Mouse (Mus musculus) forebrain, embryonic 12.5 days (tissue): ENCODE measurements around the gene Stard9. TPM values are rescaled to one million over a fixed set of nuclear protein-coding genes. Genes with fewer than 3 reads are reported as not detected.
A peak's percentile ranks its signal among the peaks of the same experiment; 100 is the strongest.

Experiments
- ATAC-seq: fragments of 200-750 bp; cut with Nextera tagmentation; 2 replicates; pipeline ENCODE4 v1.8.0; 2017; ENCODE audit warnings: moderate TSS enrichment; ENCODE audit not compliant: low FRiP score
- H3K27ac ChIP-seq: fragments of 300-500 bp; sonication (generic); 2 replicates; pipeline ENCODE4 v1.5.1; 2016; ENCODE audit warnings: mild to moderate bottlenecking
- H3K27me3 ChIP-seq: fragments of 300-500 bp; sonication (generic); 2 replicates; pipeline ENCODE4 v1.6.1; 2016; ENCODE audit warnings: mild to moderate bottlenecking
- H3K36me3 ChIP-seq: fragments of 300-500 bp; sonication (generic); replicated peaks from 2 replicates; pipeline ENCODE4 v1.6.1; 2016; ENCODE audit warnings: mild to moderate bottlenecking
- H3K4me1 ChIP-seq: fragments of 300-500 bp; sonication (generic); 2 replicates; pipeline ENCODE4 v1.6.1; 2016
- H3K4me2 ChIP-seq: fragments of 300-500 bp; sonication (generic); 2 replicates; pipeline ENCODE4 v1.6.1; 2016; ENCODE audit warnings: mild to moderate bottlenecking, moderate library complexity
- H3K4me3 ChIP-seq: fragments of 300-500 bp; sonication (generic); replicated peaks from 2 replicates; pipeline ENCODE4 v1.5.1; 2016; ENCODE audit warnings: mild to moderate bottlenecking
- H3K9ac ChIP-seq: fragments of 300-500 bp; sonication (generic); 2 replicates; pipeline ENCODE4 v1.6.1; 2016; ENCODE audit warnings: mild to moderate bottlenecking
- H3K9me3 ChIP-seq: fragments of 300-500 bp; sonication (generic); 2 replicates; pipeline ENCODE4 v1.6.1; 2016
- WGBS: fragments of 180-500 bp; shearing (Covaris S2); methylation state at CpG from one replicate; pipeline ENCODE4 v1.1.7; 2016; 5-methylcytosine and 5-hydroxymethylcytosine counted together
- polyA plus RNA-seq: library from polyadenylated mRNA; unstranded; fragments of >200 nt; fragmentation: Nextera tagmentation; extraction: Ambion mirVana; gene quantifications from 2 replicates; pipeline ENCODE4 v1.2.1, GENCODE M21; 2016

Gene Stard9
- polyA plus RNA-seq, 1 experiment from 2014 or later: 4.7 TPM

DNA sequence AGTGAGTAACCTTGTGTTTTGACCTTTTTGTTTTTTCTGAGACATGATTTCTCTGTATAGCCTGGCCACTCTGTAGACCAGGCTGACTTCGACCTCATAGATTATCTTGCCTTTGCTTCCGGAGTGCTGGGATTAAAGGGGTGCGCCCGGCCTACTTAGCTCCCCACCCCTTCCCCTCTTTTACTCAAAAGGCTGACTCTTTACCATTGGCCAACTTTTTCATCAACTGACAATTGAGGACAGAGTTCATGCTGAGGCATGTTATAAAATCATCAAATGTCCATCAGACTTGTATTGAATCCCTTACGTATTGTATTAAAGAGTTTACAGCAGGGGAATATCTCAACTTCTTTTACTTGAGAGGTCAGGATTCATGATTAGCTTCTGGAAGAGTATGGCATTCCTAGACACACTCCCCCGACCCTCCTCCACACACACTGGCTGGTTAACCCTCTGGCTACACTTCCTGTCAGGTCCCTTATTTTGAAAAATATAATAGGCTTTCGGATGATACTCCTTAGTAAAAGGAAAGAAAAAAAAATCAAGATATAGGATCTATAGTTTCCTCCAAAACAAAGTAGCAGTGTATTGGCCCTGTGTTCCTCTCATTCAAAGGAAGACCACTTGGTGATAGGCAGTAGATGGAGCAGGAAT is 103.1 kb downstream of the Stard9 start:
- 31% methylated on average over 7 of the region's 7 CpGs for WGBS
- peak overlapping the region; percentile 93 for H3K4me2 ChIP-seq
- ATAC-seq: no peak
- H3K9ac ChIP-seq: peak overlapping the region; percentile 95
- H3K9me3 ChIP-seq: no peaks in the 10 kb centered on the region
- H3K4me3 ChIP-seq: peak overlapping the region; percentile 96
- peaks cover 33% of the 10 kb centered on the region for H3K4me1 ChIP-seq
- H3K27me3 ChIP-seq: no peaks in the 10 kb centered on the region
- H3K27ac ChIP-seq: peak overlapping the region; percentile 95
- peaks cover 19% of the 10 kb centered on the region for H3K36me3 ChIP-seq

- Histone ChIP-seq H3K4me1 (no peaks in the 10 kb centered on the region), H3K27me3 (no peaks in the 10 kb centered on the region), H3K4me3 (no peak overlapping the region), H3K27ac (no peak overlapping the region), H3K4me2 (no peak overlapping the region), H3K9me3 (no peaks in the 10 kb centered on the region), H3K36me3 (peaks cover 49% of the 10 kb centered on the region), H3K9ac (no peak overlapping the region)
- no peak for ATAC-seq
- WGBS: 96% methylated on average over 1 of the region's 1 CpGs
Measured at GRCm38 (mm10) chr2:120745496-120745895, 116.6 kb downstream of the Stard9 start.

DNA sequence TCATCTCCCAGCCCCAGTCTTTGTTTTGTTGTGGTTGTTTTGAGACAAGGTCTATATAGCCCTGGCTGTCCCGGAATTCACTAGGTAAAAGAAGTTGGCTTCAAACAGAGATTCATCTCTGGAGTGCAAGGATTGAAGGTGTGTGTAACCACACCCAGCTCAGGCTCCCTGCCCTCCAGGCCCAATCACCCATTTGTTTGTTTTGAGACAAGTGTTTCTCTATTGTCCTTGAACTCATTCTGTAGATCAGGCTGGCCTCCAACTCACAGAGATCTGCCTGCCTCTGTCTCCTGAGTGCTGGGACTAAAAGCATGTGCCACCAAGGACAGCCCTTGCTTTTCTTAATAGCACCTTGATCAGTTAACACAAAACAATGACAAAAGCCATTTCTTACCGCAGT is 119.1 kb downstream of the Stard9 start:
- Histone ChIP-seq H3K27me3 (no peaks in the 10 kb centered on the region), H3K4me1 (no peaks in the 10 kb centered on the region), H3K27ac (no peak overlapping the region), H3K36me3 (peaks cover 48% of the 10 kb centered on the region), H3K9me3 (no peaks in the 10 kb centered on the region), H3K4me3 (no peak overlapping the region), H3K4me2 (no peak overlapping the region), H3K9ac (no peak overlapping the region)
- WGBS: 100% methylated on average over 2 of the region's 2 CpGs
- no peak for ATAC-seq

DNA sequence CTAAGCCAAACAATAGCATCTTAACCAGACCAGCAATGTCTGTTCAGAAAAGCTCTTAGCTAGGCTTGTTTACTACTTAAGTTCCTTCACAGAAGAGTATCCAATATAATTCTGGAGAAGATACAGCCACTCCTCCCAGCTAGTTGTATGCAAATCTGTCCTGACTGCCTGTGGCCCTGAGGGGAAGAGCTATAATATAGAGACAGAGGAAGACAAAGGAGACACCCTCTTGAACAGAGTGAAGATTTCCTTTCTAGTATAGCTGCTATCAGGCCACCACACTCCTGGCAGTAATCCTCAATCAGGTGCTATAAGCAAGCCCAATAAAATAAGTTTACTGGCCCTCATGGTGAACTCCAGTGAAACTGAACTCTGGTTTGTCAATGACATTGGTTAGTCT is 133.0 kb downstream of the Stard9 start:
- Histone ChIP-seq H3K4me1 (no peaks in the 10 kb centered on the region), H3K9me3 (no peaks in the 10 kb centered on the region), H3K36me3 (peaks cover 18% of the 10 kb centered on the region), H3K27me3 (no peaks in the 10 kb centered on the region), H3K9ac (no peak overlapping the region), H3K27ac (no peak overlapping the region), H3K4me3 (no peak overlapping the region), H3K4me2 (no peak overlapping the region)
- ATAC-seq: no peak

GRCm38 (mm10) chr2:120770265-120770935 is 141.5 kb downstream of the Stard9 start:
- Histone ChIP-seq H3K9me3 (no peaks in the 10 kb centered on the region), H3K4me3 (no peak overlapping the region), H3K27me3 (no peaks in the 10 kb centered on the region), H3K4me1 (no peaks in the 10 kb centered on the region), H3K36me3 (peaks cover 20% of the 10 kb centered on the region), H3K27ac (no peak overlapping the region), H3K4me2 (no peak overlapping the region), H3K9ac (no peak overlapping the region)
- WGBS: 97% methylated on average over 2 of the region's 2 CpGs
- ATAC-seq: no peak

Other genes starting within 250 kb of the Stard9 start
- 8.6 and 10.5 TPM in 2 replicates for gene Ganc, start 225.2 kb upstream of the Stard9 start, polyA plus RNA-seq
- gene Tmem87a, start 225.0 kb upstream of the Stard9 start, polyA plus RNA-seq: 6.4 and 10.2 TPM in 2 replicates
- 1.6 and 1.9 TPM in 2 replicates for gene Capn3, start 173.1 kb upstream of the Stard9 start, polyA plus RNA-seq
- gene Zfp106, start 65.3 kb upstream of the Stard9 start, polyA plus RNA-seq: 68.2 and 68.3 TPM in 2 replicates
- gene Snap23, start 61.5 kb upstream of the Stard9 start, polyA plus RNA-seq: 32.2 and 35.8 TPM in 2 replicates
- gene Haus2, start 19.7 kb upstream of the Stard9 start, polyA plus RNA-seq: 36.6 and 36.7 TPM in 2 replicates
- gene Lrrc57, start 19.6 kb upstream of the Stard9 start, polyA plus RNA-seq: 30.8 and 32.7 TPM in 2 replicates
- gene Cdan1, start 221.0 kb downstream of the Stard9 start, polyA plus RNA-seq: 9.9 and 10.2 TPM in 2 replicates
- gene Ttbk2, start 221.5 kb downstream of the Stard9 start, polyA plus RNA-seq: 12.3 and 12.6 TPM in 2 replicates